Mouse (Mus musculus): ENCODE measurements around the gene Tube1.

DNA sequence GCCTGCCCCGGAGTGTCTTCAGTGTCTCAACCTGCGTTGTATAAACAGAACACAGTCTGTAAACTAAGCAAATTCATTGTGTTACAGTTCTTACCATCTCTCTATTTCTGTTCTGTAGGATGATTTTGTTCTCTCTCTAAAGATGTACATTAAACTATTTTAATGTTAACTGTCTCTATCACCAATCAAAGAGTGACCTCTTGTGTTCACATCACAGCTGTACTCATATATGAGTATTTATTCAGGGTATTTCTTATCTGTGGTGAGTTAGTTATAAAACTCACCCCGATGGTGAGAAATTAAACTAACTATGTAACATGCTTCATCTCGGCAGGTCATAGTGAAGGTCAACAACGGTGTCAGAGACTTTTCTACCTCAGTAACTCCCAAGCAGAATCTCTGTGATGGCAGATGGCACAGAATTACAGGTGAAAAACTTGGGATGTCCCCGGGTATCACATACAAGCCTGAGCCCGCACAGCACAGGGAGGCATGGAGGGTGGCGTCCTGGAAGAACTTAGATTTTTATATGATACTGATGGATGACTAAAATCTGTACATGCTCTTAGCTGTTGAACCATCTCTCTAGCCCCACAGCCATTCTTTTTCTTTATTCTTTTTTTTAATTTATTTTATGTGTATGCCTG is 28.9 kb upstream of the Tube1 start:
- TF ChIP-seq CTCF (IDR thresholded peaks at IDR 0.05; ENCODE audit: borderline replicate concordance, insufficient read depth, low read length) (no peak), POLR2A (IDR thresholded peaks at IDR 0.05; ENCODE audit: low read depth, low read length) (no peak)

Measured in embryonic fibroblast, embryonic 13.5 days (primary cell).